Mouse (Mus musculus) liver, adult 2 months (tissue): ENCODE measurements around the gene Otud3.

ENCODE experiments used
- CTCF ChIP-seq: fragments of 200-500 bp; IDR thresholded peaks from 2 replicates; pipeline ENCODE4 v1.5.1; 2011; ENCODE audit warnings: low read depth, low read length, control low read depth
- POLR2A ChIP-seq: fragments of 200-500 bp; IDR thresholded peaks from 2 replicates; pipeline ENCODE4 v1.6.1; 2011; ENCODE audit warnings: low read length, control low read depth; ENCODE audit not compliant: insufficient read depth; ENCODE audit errors: extremely low read depth

DNA sequence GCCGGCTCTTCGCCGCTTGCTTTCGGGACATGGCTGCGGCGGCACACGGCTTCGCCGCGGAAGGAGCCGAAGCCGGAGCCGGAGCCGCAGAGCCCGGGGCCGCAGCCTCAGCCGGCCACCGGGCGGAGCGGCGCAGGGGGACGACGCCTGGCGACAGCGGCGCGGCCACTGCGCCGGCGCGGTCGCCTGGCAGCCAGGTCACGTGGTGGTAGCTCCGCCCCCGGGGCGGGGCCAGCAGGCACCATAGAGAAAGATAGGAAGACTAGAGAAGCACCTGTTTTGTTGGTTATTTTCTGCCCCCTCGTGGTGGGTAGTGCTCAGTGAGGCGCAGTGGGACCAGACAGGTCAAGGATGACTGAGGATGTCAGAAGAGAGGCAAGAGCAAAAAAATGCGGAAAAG, at the start of gene Otud3:
- peak; percentile 86 for TF ChIP-seq CTCF
- peak; percentile 70; the same call in 1 of the 2 replicates for TF ChIP-seq POLR2A
